Mouse (Mus musculus): ENCODE results near the gene Polr2g.
"Not testable (repeated sequence)": the region's sequence is repeated elsewhere in the genome, so short reads cannot be mapped to it uniquely, and the experiment has no call there.

The Polr2g gene

GRCm38 (mm10) chr19:8798264-8798946, at the start of gene Polr2g:
Gene Polr2g, minus strand, starts transcription at chr19:8798577.
- DNase-seq (ENCODE audit: extremely low read depth, low read depth, low spot score), result peak; percentile 62

GRCm38 (mm10) chr19:8844371-8845129, 46.2 kb upstream of the Polr2g start:
- DNase-seq (ENCODE audit: extremely low read depth, low read depth, low spot score), result peak; percentile 98

GRCm38 (mm10) chr19:8842961-8843360, 44.6 kb upstream of the Polr2g start:
- no peak for DNase-seq (ENCODE audit: extremely low read depth, low read depth, low spot score)

- DNase-seq (ENCODE audit: extremely low read depth, low read depth, low spot score), result no peak
Observed at GRCm38 (mm10) chr19:8841012-8841411, 42.6 kb upstream of the Polr2g start.

GRCm38 (mm10) chr19:8839908-8840791, 41.8 kb upstream of the Polr2g start:
- no peak for DNase-seq (ENCODE audit: extremely low read depth, low read depth, low spot score)

GRCm38 (mm10) chr19:8839103-8839907, 40.9 kb upstream of the Polr2g start, which contains the start of gene Gng3:
Gene Gng3, minus strand, starts transcription at chr19:8839194.
- no peak for DNase-seq (ENCODE audit: extremely low read depth, low read depth, low spot score)

- DNase-seq (ENCODE audit: extremely low read depth, low read depth, low spot score), result no peak
Observed at GRCm38 (mm10) chr19:8838041-8838730, 39.8 kb upstream of the Polr2g start.

- DNase-seq (ENCODE audit: extremely low read depth, low read depth, low spot score), result no peak
Observed at GRCm38 (mm10) chr19:8837251-8837791, 38.9 kb upstream of the Polr2g start, which contains the start of gene Bscl2. Gene Bscl2, plus strand, starts transcription at chr19:8837467.

GRCm38 (mm10) chr19:8836327-8836726, 38.0 kb upstream of the Polr2g start:
- DNase-seq (ENCODE audit: extremely low read depth, low read depth, low spot score), result not testable (repeated sequence)

GRCm38 (mm10) chr19:8832971-8833370, 34.6 kb upstream of the Polr2g start:
- no peak for DNase-seq (ENCODE audit: extremely low read depth, low read depth, low spot score)

- no peak for DNase-seq (ENCODE audit: extremely low read depth, low read depth, low spot score)
Observed at GRCm38 (mm10) chr19:8831262-8831661, 32.9 kb upstream of the Polr2g start.

- DNase-seq (ENCODE audit: extremely low read depth, low read depth, low spot score), result no peak
Observed at GRCm38 (mm10) chr19:8830664-8831063, 32.3 kb upstream of the Polr2g start.

- no peak for DNase-seq (ENCODE audit: extremely low read depth, low read depth, low spot score)
Observed at GRCm38 (mm10) chr19:8829660-8830059, 31.3 kb upstream of the Polr2g start, which contains the start of gene AC129217.1. Gene AC129217.1, plus strand, starts transcription at chr19:8829773.

GRCm38 (mm10) chr19:8822696-8823095, 24.3 kb upstream of the Polr2g start:
- no peak for DNase-seq (ENCODE audit: extremely low read depth, low read depth, low spot score)

GRCm38 (mm10) chr19:8821146-8821545, 22.8 kb upstream of the Polr2g start:
- no peak for DNase-seq (ENCODE audit: extremely low read depth, low read depth, low spot score)

- no peak for DNase-seq (ENCODE audit: extremely low read depth, low read depth, low spot score)
Observed at GRCm38 (mm10) chr19:8820424-8820956, 22.1 kb upstream of the Polr2g start.

GRCm38 (mm10) chr19:8819596-8820423, 21.4 kb upstream of the Polr2g start, which contains the start of gene Hnrnpul2:
Gene Hnrnpul2, plus strand, starts transcription at chr19:8820010.
- DNase-seq (ENCODE audit: extremely low read depth, low read depth, low spot score), result peak; percentile 88
